Mouse (Mus musculus) small intestine, adult 2 months (tissue): ENCODE measurements around the gene Bhlhe40. TPM values are rescaled to one million over a fixed set of nuclear protein-coding genes. Genes with fewer than 3 reads are reported as not detected.
A peak's percentile ranks its signal among the peaks of the same experiment; 100 is the strongest.

Source experiments
- H3K27ac ChIP-seq: fragments of 200-500 bp; 2 replicates; pipeline ENCODE4 v1.5.1; 2012; ENCODE audit warnings: low read depth, low read length, control low read depth, inconsistent platforms; ENCODE audit not compliant: insufficient read depth
- H3K27me3 ChIP-seq: fragments of 200-500 bp; 2 replicates; pipeline ENCODE4 v1.6.1; 2012; ENCODE audit warnings: mild to moderate bottlenecking, moderate library complexity, low read length, inconsistent platforms; ENCODE audit not compliant: control insufficient read depth, insufficient read depth
- H3K36me3 ChIP-seq: fragments of 200-500 bp; 2 replicates; pipeline ENCODE4 v1.6.1; 2012; ENCODE audit warnings: mild to moderate bottlenecking, low read length, control low read depth, inconsistent platforms; ENCODE audit not compliant: control insufficient read depth, insufficient read depth
- H3K4me1 ChIP-seq: fragments of 200-500 bp; 2 replicates; pipeline ENCODE4 v1.6.1; 2012; ENCODE audit warnings: low read length, inconsistent platforms, mixed read lengths; ENCODE audit not compliant: control insufficient read depth, insufficient read depth, insufficient read length
- H3K4me3 ChIP-seq: fragments of 200-500 bp; 2 replicates; pipeline ENCODE4 v1.5.1; 2012; ENCODE audit warnings: low read depth, mild to moderate bottlenecking, control low read depth, inconsistent platforms, low read length, moderate library complexity
- CTCF ChIP-seq: fragments of 200-500 bp; IDR thresholded peaks from 2 replicates; pipeline ENCODE4 v1.5.1; 2012; ENCODE audit warnings: low read depth, mild to moderate bottlenecking, control low read depth, inconsistent platforms, low read length, moderate library complexity, mixed read lengths; ENCODE audit not compliant: insufficient replicate concordance, insufficient read length; ENCODE audit errors: extremely low read depth
- POLR2A ChIP-seq: fragments of 200-500 bp; IDR thresholded peaks from 2 replicates; pipeline ENCODE4 v1.6.1; 2012; ENCODE audit warnings: low read depth, mild to moderate bottlenecking, control low read depth, inconsistent platforms, low read length, moderate library complexity
- WGBS: fragments of 180-500 bp; shearing (Covaris S2); methylation state at CpG from one replicate; pipeline ENCODE4 v1.1.7; 2018; 5-methylcytosine and 5-hydroxymethylcytosine counted together
- polyA plus RNA-seq: library from polyadenylated mRNA; depleted of rRNA; stranded (reverse); fragments of >200 nt; gene quantifications from 2 replicates; pipeline ENCODE4 v1.2.3, GENCODE M21; 2012

The Bhlhe40 gene
- polyA plus RNA-seq, 1 experiment: 22.2 TPM

DNA sequence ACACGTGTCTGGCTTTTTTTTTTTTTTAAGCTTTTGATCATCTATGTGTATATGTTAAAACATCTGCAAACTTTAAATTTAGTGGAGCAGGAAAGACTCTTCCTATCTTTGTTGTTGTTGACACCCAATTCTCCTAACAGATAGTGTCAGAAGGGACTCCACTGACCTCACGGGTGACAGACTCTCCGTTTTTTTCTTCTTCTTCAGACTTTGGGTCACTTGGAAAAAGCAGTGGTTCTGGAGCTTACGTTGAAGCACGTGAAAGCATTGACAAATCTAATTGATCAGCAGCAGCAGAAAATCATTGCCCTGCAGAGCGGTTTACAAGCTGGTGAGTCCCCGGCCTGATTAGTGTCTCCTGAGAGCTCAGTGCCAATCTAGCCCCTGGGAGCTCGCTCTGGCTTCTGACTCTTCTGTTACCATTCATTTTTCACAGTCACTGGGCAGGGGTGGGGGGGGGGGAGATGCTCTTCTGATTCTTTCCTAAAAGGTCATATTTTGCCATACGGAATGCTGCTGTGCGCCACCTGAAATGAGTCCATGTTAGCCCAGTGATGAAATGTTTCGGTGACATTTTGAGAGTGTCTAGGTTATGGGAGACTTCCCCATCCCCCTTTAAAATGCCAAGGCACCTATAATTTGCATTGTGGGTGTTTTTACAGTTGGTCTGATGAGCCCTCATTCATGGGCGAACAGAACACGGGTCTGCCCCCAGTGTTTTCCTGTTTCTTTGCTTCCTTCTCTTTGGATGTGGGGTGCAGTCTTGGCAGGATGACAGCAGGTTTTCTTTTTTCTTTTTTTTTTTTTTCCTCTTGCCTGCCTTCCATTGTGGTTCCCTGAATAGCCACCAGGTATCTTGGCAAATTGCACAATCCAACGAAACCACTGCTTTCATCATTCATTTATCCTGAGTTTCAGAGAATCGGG, 2.1 kb downstream of the Bhlhe40 start:
- Histone ChIP-seq H3K4me3 (peak overlapping the region; percentile 52), H3K4me1 (peaks cover 12% of the 10 kb centered on the region), H3K36me3 (peaks cover 37% of the 10 kb centered on the region), H3K27me3 (no peaks in the 10 kb centered on the region), H3K27ac (peak overlapping the region; percentile 51)
- TF ChIP-seq CTCF (no peak), POLR2A (no peak)
- WGBS: 29% methylated on average over 15 of the region's 15 CpGs

DNA sequence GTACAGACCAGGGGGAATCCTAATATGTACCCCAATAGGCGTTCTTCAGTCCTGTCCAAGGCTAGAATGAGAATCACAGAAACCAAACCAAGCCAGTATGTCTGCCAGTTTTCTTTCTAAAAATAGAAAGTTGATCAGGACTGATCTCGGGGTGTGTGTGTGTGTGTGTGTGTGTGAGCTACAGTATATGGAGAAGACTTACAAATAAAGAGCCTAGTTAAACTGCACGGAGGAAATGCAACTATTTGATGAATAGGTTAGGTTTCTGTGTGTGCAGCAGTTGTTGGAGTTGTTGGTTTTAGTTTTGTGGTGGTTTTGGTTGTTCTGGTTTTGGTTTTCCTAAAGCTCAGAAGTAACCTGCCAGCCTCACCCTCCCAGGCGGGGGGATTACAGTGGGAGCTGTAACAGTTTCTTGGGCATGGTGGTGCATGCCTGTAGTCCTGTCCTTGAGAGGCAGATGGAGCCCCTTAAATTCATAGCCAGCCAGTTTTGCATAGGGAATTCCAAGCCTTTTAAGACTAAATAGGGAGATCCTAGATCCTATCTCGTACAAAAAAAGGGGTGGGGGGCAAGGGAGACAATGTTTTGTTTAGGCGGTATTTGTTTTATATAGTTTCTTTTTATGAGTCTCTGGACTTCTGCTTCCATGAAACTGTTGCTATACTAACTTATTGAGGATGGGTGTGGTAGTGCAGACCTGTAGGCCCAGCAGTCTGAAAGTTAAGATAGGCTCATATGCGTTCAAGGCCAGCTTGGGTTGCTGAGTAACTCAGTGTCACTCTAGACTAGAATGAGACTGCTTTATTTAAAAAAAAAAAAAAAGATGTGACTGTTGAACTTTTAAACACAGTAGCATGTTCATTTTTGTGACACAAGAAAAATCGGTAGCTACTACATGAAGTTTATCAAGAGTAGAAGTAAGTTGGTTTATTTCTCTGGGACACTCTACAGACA, 3.1 kb downstream of the Bhlhe40 start:
- Histone ChIP-seq H3K36me3 (peaks cover 37% of the 10 kb centered on the region), H3K27me3 (no peaks in the 10 kb centered on the region), H3K4me1 (peaks cover 18% of the 10 kb centered on the region), H3K4me3 (peak overlapping the region; percentile 52), H3K27ac (peak overlapping the region; percentile 51)
- no peak for TF ChIP-seq POLR2A
- TF ChIP-seq CTCF: no peak
- WGBS: 28% methylated on average over 8 of the region's 8 CpGs

DNA sequence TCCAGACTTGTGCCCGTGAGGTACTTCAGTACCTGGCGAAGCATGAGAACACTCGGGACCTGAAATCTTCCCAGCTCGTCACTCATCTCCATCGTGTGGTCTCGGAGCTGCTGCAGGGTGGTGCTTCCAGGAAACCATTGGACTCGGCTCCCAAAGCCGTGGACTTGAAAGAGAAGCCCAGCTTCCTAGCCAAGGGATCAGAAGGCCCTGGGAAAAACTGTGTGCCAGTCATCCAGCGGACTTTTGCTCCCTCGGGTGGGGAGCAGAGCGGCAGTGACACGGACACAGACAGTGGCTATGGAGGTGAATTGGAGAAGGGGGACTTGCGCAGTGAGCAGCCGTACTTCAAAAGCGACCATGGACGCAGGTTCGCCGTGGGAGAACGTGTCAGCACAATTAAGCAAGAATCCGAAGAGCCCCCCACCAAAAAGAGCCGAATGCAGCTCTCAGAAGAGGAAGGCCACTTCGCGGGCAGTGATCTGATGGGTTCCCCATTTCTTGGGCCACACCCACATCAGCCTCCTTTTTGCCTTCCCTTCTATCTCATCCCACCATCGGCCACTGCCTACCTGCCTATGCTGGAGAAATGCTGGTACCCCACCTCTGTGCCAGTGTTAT, 4.2 kb downstream of the Bhlhe40 start:
- peaks cover 37% of the 10 kb centered on the region for H3K36me3 ChIP-seq
- peaks cover 19% of the 10 kb centered on the region for H3K4me1 ChIP-seq
- peak overlapping the region; percentile 13 for H3K4me3 ChIP-seq
- TF ChIP-seq CTCF: no peak
- no peak for TF ChIP-seq POLR2A
- no peaks in the 10 kb centered on the region for H3K27me3 ChIP-seq
- H3K27ac ChIP-seq: 0 out of 2 replicates have a peak overlapping the region, but pooled peaks have one; percentile 23
- WGBS: 83% methylated on average over 24 of the region's 24 CpGs

DNA sequence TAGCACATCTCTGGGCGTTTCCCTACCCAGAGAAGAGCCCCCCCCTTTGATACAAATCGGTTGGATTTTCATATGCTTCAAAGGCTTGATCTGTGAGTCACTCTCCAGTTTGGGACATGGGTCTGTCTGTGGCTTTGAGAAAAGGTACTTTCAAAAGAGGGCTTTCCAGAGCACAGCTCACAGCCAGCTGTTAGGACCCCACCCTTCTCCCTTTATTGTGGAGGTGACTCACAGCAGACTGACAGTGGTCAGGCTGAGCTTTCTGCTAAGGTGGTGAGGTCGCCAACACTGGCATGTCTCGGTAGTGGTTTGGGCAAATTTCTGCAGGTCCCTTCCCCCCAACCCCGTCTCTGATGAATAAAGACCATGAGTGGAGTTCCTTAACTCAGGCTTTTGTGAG, 5.2 kb downstream of the Bhlhe40 start:
- 61% methylated on average over 5 of the region's 5 CpGs for WGBS
- Histone ChIP-seq H3K27me3 (no peaks in the 10 kb centered on the region), H3K4me3 (no peak overlapping the region), H3K36me3 (peaks cover 37% of the 10 kb centered on the region), H3K4me1 (peaks cover 19% of the 10 kb centered on the region), H3K27ac (peak overlapping the region; percentile 23)
- TF ChIP-seq CTCF (no peak), POLR2A (no peak)

DNA sequence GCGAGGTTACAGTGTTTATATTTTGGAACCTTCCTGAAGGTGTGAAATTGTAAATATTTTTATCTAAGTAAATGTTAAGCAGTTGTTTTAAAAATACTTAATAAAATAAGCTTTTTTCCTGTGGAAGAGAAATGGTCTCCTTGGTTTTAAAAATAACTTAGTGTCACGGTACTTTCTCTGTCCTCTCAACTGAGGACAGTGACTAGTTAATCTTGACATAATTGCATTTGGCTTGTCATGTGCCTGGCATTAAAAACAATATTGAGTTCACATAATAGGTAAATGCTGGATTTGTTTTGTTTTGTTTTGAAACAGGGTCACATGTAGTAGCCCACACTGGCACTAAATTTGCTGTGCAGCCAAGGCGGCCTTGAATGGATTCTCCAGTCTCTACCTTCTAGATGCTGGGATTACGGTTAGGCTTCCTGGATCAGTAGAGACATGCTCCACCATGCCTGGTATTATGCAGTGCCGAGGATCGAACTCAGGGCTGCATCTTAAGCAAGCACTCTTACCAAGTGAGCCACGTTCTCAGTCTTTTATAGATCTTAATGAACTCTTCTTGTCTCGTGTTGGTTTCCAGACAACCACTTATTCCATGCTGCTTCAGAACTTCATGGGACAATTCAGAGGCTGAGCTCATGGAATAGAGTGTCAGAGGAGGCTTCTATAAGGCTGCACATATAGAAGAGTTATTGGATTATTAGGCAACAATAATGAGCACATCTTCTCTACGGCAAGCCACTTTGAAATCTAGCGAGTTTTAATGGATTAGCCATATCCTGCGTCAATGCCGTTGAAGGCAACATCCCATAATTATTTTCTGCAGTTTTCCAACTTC, 6.4 kb downstream of the Bhlhe40 start:
- 86% methylated on average over 12 of the region's 12 CpGs for WGBS
- no peak overlapping the region for H3K4me3 ChIP-seq
- peaks cover 22% of the 10 kb centered on the region for H3K4me1 ChIP-seq
- TF ChIP-seq CTCF (no peak), POLR2A (no peak)
- H3K27me3 ChIP-seq: no peaks in the 10 kb centered on the region
- no peak overlapping the region for H3K27ac ChIP-seq
- H3K36me3 ChIP-seq: peaks cover 37% of the 10 kb centered on the region

DNA sequence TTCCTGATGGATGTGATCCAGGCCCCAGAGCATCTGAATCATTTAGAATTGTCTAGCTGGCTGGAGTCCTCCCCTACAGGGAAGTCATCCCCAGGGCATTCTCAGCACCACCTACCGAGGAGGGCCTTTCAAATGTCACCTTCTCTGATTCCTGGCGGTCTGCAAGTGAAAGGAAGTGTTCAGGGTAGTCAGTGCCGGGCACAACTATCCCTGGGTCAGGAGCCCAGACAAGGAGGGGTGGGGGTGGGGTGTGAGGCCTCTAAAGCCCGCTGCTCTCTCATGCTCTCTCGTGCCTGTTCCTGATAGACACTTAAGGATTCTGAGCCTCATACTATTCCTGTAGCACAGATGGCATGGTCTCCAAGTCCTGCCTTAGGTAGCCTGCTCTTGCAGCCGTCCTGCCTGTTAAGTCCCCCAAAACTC, 7.2 kb downstream of the Bhlhe40 start:
- Histone ChIP-seq H3K27ac (peak overlapping the region; percentile 71), H3K27me3 (no peaks in the 10 kb centered on the region), H3K4me1 (peaks cover 22% of the 10 kb centered on the region), H3K36me3 (peaks cover 34% of the 10 kb centered on the region), H3K4me3 (no peak overlapping the region)
- TF ChIP-seq POLR2A (no peak), CTCF (no peak)
- 24% methylated on average over 6 of the region's 6 CpGs for WGBS
